Mouse (Mus musculus) central nervous system, embryonic 11.5 days (tissue): Measurements from ENCODE around the gene Dcaf15. TPM values are rescaled to one million over a fixed set of nuclear protein-coding genes. Genes with fewer than 3 reads are reported as not detected.

Source experiments
- polyA plus RNA-seq: library from polyadenylated mRNA; depleted of rRNA; stranded (reverse); fragments of >200 nt; gene quantifications from 2 replicates; pipeline ENCODE4 v1.2.3, GENCODE M21; 2012; rRNA removed

The Dcaf15 gene
- polyA plus RNA-seq, result 65.4 and 90.4 TPM in 2 replicates

GRCm38 (mm10) chr8:84104697-84105609 lies at the start of gene Dcaf15:
Gene Dcaf15, minus strand, starts transcription at chr8:84104768.

DNA sequence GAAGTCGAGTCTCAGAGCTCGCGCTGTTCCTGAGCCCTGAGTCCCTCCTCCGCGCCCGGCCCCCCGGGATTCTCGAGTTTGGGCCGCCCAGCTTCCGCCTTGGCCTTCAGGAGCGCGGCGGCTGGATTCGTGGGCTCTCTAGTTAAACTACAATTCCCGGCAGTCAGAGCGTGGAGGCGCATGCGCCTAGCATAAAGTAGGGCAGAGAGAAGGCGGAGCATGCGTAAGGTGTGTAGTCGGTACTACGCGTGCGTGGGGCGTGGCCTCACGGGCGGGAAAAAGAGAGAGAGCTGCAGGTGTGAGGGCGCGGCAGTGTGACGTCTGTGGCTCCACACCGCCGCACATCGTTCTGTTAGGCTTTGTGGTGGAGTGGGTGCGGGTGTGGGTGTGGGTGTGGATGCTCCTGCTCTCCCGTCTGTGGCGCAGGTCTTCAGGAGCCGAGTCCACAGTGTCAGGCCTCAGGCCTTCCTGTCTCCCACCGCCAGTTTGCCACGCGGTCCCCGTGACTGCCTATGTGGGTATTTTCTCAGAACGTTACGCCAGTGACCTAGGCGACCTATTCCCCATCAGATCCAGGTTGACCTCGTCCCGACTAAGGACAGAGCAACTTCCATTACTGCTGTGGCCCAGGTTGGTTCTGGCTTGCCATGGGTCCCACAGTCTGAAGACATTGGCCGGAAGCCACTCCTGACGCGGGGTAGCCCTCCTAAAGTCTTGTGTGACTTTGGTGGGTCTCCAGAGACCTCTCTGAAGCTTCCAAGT lies 43.4 kb upstream of the Dcaf15 start, which contains the start of the genes Cc2d1a and 4930432K21Rik:
TSS of gene Cc2d1a (minus strand) at position 168 of the 762 bp plus-strand sequence.
TSS of gene 4930432K21Rik (plus strand) at position 257 of the 762 bp plus-strand sequence.

DNA sequence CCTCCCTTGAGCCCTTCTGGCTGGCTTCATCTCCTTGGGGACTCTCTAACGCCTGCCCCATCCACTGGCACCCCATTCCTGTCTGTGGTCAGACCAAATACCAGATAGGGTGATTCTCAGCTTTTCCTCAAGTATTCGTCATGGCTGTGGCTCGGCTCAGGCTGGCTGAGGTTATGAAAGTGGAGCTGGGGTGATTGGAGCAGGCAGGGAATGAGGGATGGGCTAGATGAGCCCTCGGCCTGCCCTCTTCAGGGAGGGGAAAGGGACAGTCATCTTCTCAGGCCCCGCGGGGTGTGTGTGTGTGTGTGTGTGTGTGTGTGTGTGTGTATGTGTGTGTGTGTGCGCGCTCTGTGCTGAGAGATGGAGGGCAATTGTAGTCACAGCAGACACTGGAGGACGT lies 21.1 kb upstream of the Dcaf15 start, which contains the start of gene Podnl1:
TSS of gene Podnl1 (plus strand) at position 334 of the 400 bp plus-strand sequence.

DNA sequence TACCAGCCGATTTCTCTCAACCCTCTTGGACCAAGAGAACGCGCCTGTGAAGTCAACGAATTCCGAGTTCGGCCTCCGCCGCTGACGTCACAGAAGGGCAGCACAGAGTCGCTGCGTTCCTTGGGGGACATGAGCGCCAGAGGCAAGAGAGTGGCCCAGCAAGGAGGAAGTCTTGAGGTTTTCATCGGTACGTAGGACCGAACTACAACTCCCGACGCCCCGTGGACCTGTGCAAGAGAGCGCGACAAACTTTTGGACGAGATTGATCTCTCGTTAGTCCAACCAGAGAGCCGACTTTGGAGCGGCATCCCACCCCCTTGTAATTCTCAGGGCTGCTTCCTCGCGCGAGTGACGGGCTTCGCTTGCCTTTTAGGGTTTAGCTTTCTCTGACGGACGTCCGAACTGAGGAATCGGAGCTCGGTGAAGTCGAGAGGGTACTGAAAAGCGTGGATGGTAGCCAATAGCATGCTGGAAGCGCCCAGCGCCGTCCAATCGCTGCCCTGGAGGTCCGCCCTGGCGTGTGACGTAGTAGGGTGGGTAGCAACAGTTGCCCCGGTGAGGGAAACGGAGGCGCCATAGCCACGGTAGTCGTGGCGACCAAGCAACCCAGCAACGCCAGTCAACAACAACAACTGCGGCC lies 38.2 kb downstream of the Dcaf15 start, which contains the start of gene Rfx1:
TSS of gene Rfx1 (plus strand) at position 544 of the 640 bp plus-strand sequence.

GRCm38 (mm10) chr8:84065037-84065436 lies 39.5 kb downstream of the Dcaf15 start, which contains the start of gene Gm10643:
Gene Gm10643, minus strand, starts transcription at chr8:84065137.

Other genes with a start within 250 kb of the Dcaf15 start
- gene Adgrl1, start 204.7 kb downstream of the Dcaf15 start, polyA plus RNA-seq, result 92.0 and 127 TPM in 2 replicates
- gene Gm10644, start 149.6 kb downstream of the Dcaf15 start, polyA plus RNA-seq, result 0.47 and 0.55 TPM in 2 replicates
- gene Asf1b, start 149.3 kb downstream of the Dcaf15 start, polyA plus RNA-seq, result 66.3 and 80.1 TPM in 2 replicates
- 85.5 and 107 TPM in 2 replicates for gene Prkaca, start 131.8 kb downstream of the Dcaf15 start, polyA plus RNA-seq
- 74.9 and 84.6 TPM in 2 replicates for gene Samd1, start 107.1 kb downstream of the Dcaf15 start, polyA plus RNA-seq
- 0.81 and 1.1 TPM in 2 replicates for gene 1700067K01Rik, start 103.3 kb downstream of the Dcaf15 start, polyA plus RNA-seq
- gene 2210011C24Rik, start 92.6 kb downstream of the Dcaf15 start, polyA plus RNA-seq, result 0.10 and 0.12 TPM in 2 replicates
- 6.2 and 10.8 TPM in 2 replicates for gene Palm3, start 83.3 kb downstream of the Dcaf15 start, polyA plus RNA-seq
- 0.37 and 0.45 TPM in 2 replicates for gene Il27ra, start 62.2 kb downstream of the Dcaf15 start, polyA plus RNA-seq
- not detected in 2 replicates for gene Rln3, start 59.8 kb downstream of the Dcaf15 start, polyA plus RNA-seq
- 2.5 and 2.7 TPM in 2 replicates for gene Gm10643, start 39.6 kb downstream of the Dcaf15 start, polyA plus RNA-seq
- gene Rfx1, start 37.9 kb downstream of the Dcaf15 start, polyA plus RNA-seq, result 20.2 and 26.5 TPM in 2 replicates
- 0.07 and 0.32 TPM in 2 replicates for gene Podnl1, start 21.2 kb upstream of the Dcaf15 start, polyA plus RNA-seq
- 16.2 and 18.8 TPM in 2 replicates for gene Cc2d1a, start 43.2 kb upstream of the Dcaf15 start, polyA plus RNA-seq
- gene 4930432K21Rik, start 43.3 kb upstream of the Dcaf15 start, polyA plus RNA-seq, result 1.4 and 1.6 TPM in 2 replicates
- gene Nanos3, start 80.4 kb upstream of the Dcaf15 start, polyA plus RNA-seq, result 4.6 and 7.7 TPM in 2 replicates
- gene Zswim4, start 132.3 kb upstream of the Dcaf15 start, polyA plus RNA-seq, result 39.1 and 41.8 TPM in 2 replicates
- 241 and 402 TPM in 2 replicates for gene D8Ertd738e, start 145.0 kb upstream of the Dcaf15 start, polyA plus RNA-seq
- gene Mri1, start 152.6 kb upstream of the Dcaf15 start, polyA plus RNA-seq, result 38.0 and 61.4 TPM in 2 replicates
- 27.5 and 38.7 TPM in 2 replicates for gene Ccdc130, start 165.6 kb upstream of the Dcaf15 start, polyA plus RNA-seq